Mouse (Mus musculus): ENCODE measurements at regions not wholly inside any gene's neighbourhood (a gene's known extent, or its start where the extent isn't known, plus 50 kb on each side); places are given as distances from the start of the nearest gene placed in this dataset.

GRCm38 (mm10) chr2:161164320-161164719 is 55.4 kb upstream of the Chd6 start:
- no peak for DNase-seq

Data from layer of hippocampus, adult 9-11 months (tissue).